Mouse (Mus musculus): ENCODE results near the gene BC035044. TPM values are rescaled to one million over a fixed set of nuclear protein-coding genes. Genes with fewer than 3 reads are reported as not detected.
"Not testable (repeated sequence)": the region's sequence is repeated elsewhere in the genome, so short reads cannot be mapped to it uniquely, and the experiment has no call there.

Gene BC035044
- polyA plus RNA-seq, 1 experiment from 2014 or later, result 3.0 TPM

GRCm38 (mm10) chr6:128845319-128845979 lies 45.5 kb downstream of the BC035044 start:
- no peaks in the 10 kb centered on the region for H3K27me3 ChIP-seq (replicated peaks; ENCODE audit: control insufficient read depth, insufficient read depth, low read length)
- no peak overlapping the region for H3K4me3 ChIP-seq (ENCODE audit: low read depth, low read length)
- H3K9me3 ChIP-seq (ENCODE audit: control insufficient read depth, low read length), result no peaks in the 10 kb centered on the region
- H3K27ac ChIP-seq (ENCODE audit: low read depth), result no peak overlapping the region
- no peak overlapping the region for H3K9ac ChIP-seq (ENCODE audit: low read length)
- H3K4me1 ChIP-seq (replicated peaks; ENCODE audit: control insufficient read depth, insufficient read depth, low read length), result peaks cover 12% of the 10 kb centered on the region
- no peak overlapping the region for H3K4me2 ChIP-seq (ENCODE audit: low read length)
- ATAC-seq (replicated peaks; ENCODE audit: low FRiP score, low TSS enrichment, low read depth), result no peak
- H3K36me3 ChIP-seq (ENCODE audit: control insufficient read depth, insufficient read depth, low read length), result no peaks in the 10 kb centered on the region
- WGBS, result 40% methylated on average over 7 of the region's 7 CpGs
- peak; percentile 92 for DNase-seq (ENCODE audit: low spot score)

GRCm38 (mm10) chr6:128844586-128845080 lies 46.3 kb downstream of the BC035044 start:
- Histone ChIP-seq H3K36me3 (ENCODE audit: control insufficient read depth, insufficient read depth, low read length) (no peaks in the 10 kb centered on the region), H3K9ac (ENCODE audit: low read length) (no peak overlapping the region), H3K4me2 (ENCODE audit: low read length) (no peak overlapping the region), H3K4me3 (ENCODE audit: low read depth, low read length) (no peak overlapping the region), H3K27me3 (replicated peaks; ENCODE audit: control insufficient read depth, insufficient read depth, low read length) (no peaks in the 10 kb centered on the region), H3K4me1 (replicated peaks; ENCODE audit: control insufficient read depth, insufficient read depth, low read length) (peaks cover 12% of the 10 kb centered on the region), H3K27ac (ENCODE audit: low read depth) (peak overlapping the region; percentile 94; the same call in 1 of the 2 replicates), H3K9me3 (ENCODE audit: control insufficient read depth, low read length) (no peaks in the 10 kb centered on the region)
- no peak for DNase-seq (ENCODE audit: low spot score)
- no peak for ATAC-seq (replicated peaks; ENCODE audit: low FRiP score, low TSS enrichment, low read depth)
- WGBS, result 84% methylated on average over 5 of the region's 5 CpGs

DNA sequence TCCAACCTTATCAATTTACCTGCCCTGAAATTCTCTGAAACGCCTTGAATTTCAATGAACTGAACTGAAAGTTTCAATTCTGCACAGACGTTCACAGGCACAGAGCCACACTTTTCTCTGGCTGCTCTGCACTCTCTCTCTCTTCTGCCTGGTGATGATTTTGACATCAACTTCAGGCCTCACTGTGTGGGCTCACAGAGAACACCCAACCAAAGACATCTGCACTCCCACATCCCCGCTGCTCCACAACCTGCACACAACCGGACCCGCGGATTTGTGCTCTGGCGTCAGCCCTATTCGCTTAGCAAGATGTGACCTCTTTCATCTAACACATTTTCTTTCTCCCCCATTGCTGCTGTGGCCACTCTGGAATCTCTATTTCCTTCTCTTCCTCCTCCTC lies 46.8 kb downstream of the BC035044 start:
- Histone ChIP-seq H3K9ac (ENCODE audit: low read length) (peak overlapping the region; percentile 25; the same call in 1 of the 2 replicates), H3K4me3 (ENCODE audit: low read depth, low read length) (peak overlapping the region; percentile 86), H3K27ac (ENCODE audit: low read depth) (peak overlapping the region; percentile 94), H3K36me3 (ENCODE audit: control insufficient read depth, insufficient read depth, low read length) (no peaks in the 10 kb centered on the region), H3K4me2 (ENCODE audit: low read length) (peak overlapping the region; percentile 72), H3K4me1 (replicated peaks; ENCODE audit: control insufficient read depth, insufficient read depth, low read length) (peaks cover 12% of the 10 kb centered on the region), H3K9me3 (ENCODE audit: control insufficient read depth, low read length) (no peaks in the 10 kb centered on the region), H3K27me3 (replicated peaks; ENCODE audit: control insufficient read depth, insufficient read depth, low read length) (no peaks in the 10 kb centered on the region)
- ATAC-seq (replicated peaks; ENCODE audit: low FRiP score, low TSS enrichment, low read depth) (no peak), DNase-seq (ENCODE audit: low spot score) (no peak)
- 33% methylated on average over 8 of the region's 8 CpGs for whole genome bisulfite sequencing

- H3K36me3 ChIP-seq (ENCODE audit: control insufficient read depth, insufficient read depth, low read length), result no peaks in the 10 kb centered on the region
- H3K4me2 ChIP-seq (ENCODE audit: low read length), result peak overlapping the region; percentile 72
- no peaks in the 10 kb centered on the region for H3K27me3 ChIP-seq (replicated peaks; ENCODE audit: control insufficient read depth, insufficient read depth, low read length)
- no peaks in the 10 kb centered on the region for H3K9me3 ChIP-seq (ENCODE audit: control insufficient read depth, low read length)
- ATAC-seq (replicated peaks; ENCODE audit: low FRiP score, low TSS enrichment, low read depth), result peak; percentile 24
- peak overlapping the region; percentile 76 for H3K9ac ChIP-seq (ENCODE audit: low read length)
- peaks cover 12% of the 10 kb centered on the region for H3K4me1 ChIP-seq (replicated peaks; ENCODE audit: control insufficient read depth, insufficient read depth, low read length)
- peak overlapping the region; percentile 86 for H3K4me3 ChIP-seq (ENCODE audit: low read depth, low read length)
- peak; percentile 84 for DNase-seq (ENCODE audit: low spot score)
- WGBS, result under 1% methylated on average over 22 of the region's 22 CpGs
- H3K27ac ChIP-seq (ENCODE audit: low read depth), result peak overlapping the region; percentile 94
Measured at GRCm38 (mm10) chr6:128843479-128843992, 47.4 kb downstream of the BC035044 start.

GRCm38 (mm10) chr6:128842945-128843478 lies 47.9 kb downstream of the BC035044 start:
- Histone ChIP-seq H3K4me3 (ENCODE audit: low read depth, low read length) (peak overlapping the region; percentile 86), H3K27me3 (replicated peaks; ENCODE audit: control insufficient read depth, insufficient read depth, low read length) (no peaks in the 10 kb centered on the region), H3K27ac (ENCODE audit: low read depth) (peak overlapping the region; percentile 94), H3K4me2 (ENCODE audit: low read length) (peak overlapping the region; percentile 72), H3K4me1 (replicated peaks; ENCODE audit: control insufficient read depth, insufficient read depth, low read length) (peaks cover 12% of the 10 kb centered on the region), H3K9me3 (ENCODE audit: control insufficient read depth, low read length) (no peaks in the 10 kb centered on the region), H3K36me3 (ENCODE audit: control insufficient read depth, insufficient read depth, low read length) (no peaks in the 10 kb centered on the region), H3K9ac (ENCODE audit: low read length) (peak overlapping the region; percentile 83)
- under 1% methylated on average over 44 of the region's 44 CpGs for WGBS
- ATAC-seq (replicated peaks; ENCODE audit: low FRiP score, low TSS enrichment, low read depth), result peak; percentile 79
- DNase-seq (ENCODE audit: low spot score), result peak; percentile 99

- Histone ChIP-seq H3K9me3 (ENCODE audit: control insufficient read depth, low read length) (no peaks in the 10 kb centered on the region), H3K4me2 (ENCODE audit: low read length) (peak overlapping the region; percentile 72), H3K4me3 (ENCODE audit: low read depth, low read length) (peak overlapping the region; percentile 86), H3K9ac (ENCODE audit: low read length) (peak overlapping the region; percentile 83), H3K36me3 (ENCODE audit: control insufficient read depth, insufficient read depth, low read length) (no peaks in the 10 kb centered on the region), H3K27me3 (replicated peaks; ENCODE audit: control insufficient read depth, insufficient read depth, low read length) (no peaks in the 10 kb centered on the region), H3K27ac (ENCODE audit: low read depth) (peak overlapping the region; percentile 94), H3K4me1 (replicated peaks; ENCODE audit: control insufficient read depth, insufficient read depth, low read length) (peaks cover 12% of the 10 kb centered on the region)
- ATAC-seq (replicated peaks; ENCODE audit: low FRiP score, low TSS enrichment, low read depth), result no peak
- DNase-seq (ENCODE audit: low spot score), result no peak
- under 1% methylated on average over 20 of the region's 20 CpGs for WGBS
Measured at GRCm38 (mm10) chr6:128842356-128842944, 48.5 kb downstream of the BC035044 start.

GRCm38 (mm10) chr6:128841327-128842089 lies 49.4 kb downstream of the BC035044 start:
- Histone ChIP-seq H3K9me3 (ENCODE audit: control insufficient read depth, low read length) (no peaks in the 10 kb centered on the region), H3K4me2 (ENCODE audit: low read length) (peak overlapping the region; percentile 72), H3K27ac (ENCODE audit: low read depth) (0 out of 2 replicates have a peak overlapping the region, but pooled peaks have one; percentile 94), H3K9ac (ENCODE audit: low read length) (peak overlapping the region; percentile 83), H3K4me1 (replicated peaks; ENCODE audit: control insufficient read depth, insufficient read depth, low read length) (peaks cover 12% of the 10 kb centered on the region), H3K4me3 (ENCODE audit: low read depth, low read length) (peak overlapping the region; percentile 86), H3K27me3 (replicated peaks; ENCODE audit: control insufficient read depth, insufficient read depth, low read length) (no peaks in the 10 kb centered on the region), H3K36me3 (ENCODE audit: control insufficient read depth, insufficient read depth, low read length) (no peaks in the 10 kb centered on the region)
- no peak for ATAC-seq (replicated peaks; ENCODE audit: low FRiP score, low TSS enrichment, low read depth)
- no peak for DNase-seq (ENCODE audit: low spot score)
- WGBS, result 47% methylated on average over 4 of the region's 4 CpGs

GRCm38 (mm10) chr6:128840669-128841068 lies 50.3 kb downstream of the BC035044 start:
- H3K9ac ChIP-seq (ENCODE audit: low read length); DNase-seq (ENCODE audit: low spot score); H3K27ac ChIP-seq (ENCODE audit: low read depth); H3K36me3 ChIP-seq (ENCODE audit: control insufficient read depth, insufficient read depth, low read length); H3K4me3 ChIP-seq (ENCODE audit: low read depth, low read length); H3K4me2 ChIP-seq (ENCODE audit: low read length); H3K27me3 ChIP-seq (replicated peaks; ENCODE audit: control insufficient read depth, insufficient read depth, low read length); H3K9me3 ChIP-seq (ENCODE audit: control insufficient read depth, low read length); ATAC-seq (replicated peaks; ENCODE audit: low FRiP score, low TSS enrichment, low read depth): not testable (repeated sequence)
- peaks cover 12% of the 10 kb centered on the region for H3K4me1 ChIP-seq (replicated peaks; ENCODE audit: control insufficient read depth, insufficient read depth, low read length)
- 84% methylated on average over 3 of the region's 3 CpGs for WGBS

All from intestine, embryonic 14.5 days (tissue).